Mouse (Mus musculus) embryo, embryonic 10.5 days (tissue): ENCODE measurements at regions not wholly inside any gene's neighbourhood (a gene's known extent, or its start where the extent isn't known, plus 50 kb on each side); places are given as distances from the start of the nearest gene placed in this dataset.

Experiments used
- DNase-seq: peaks from one replicate; pipeline ENCODE4 v3.0.0-alpha.2; 2015; ENCODE audit warnings: low spot score

GRCm38 (mm10) chr11:90136307-90136706 is 51.2 kb upstream of the Gm45716 start:
- no peak for DNase-seq
